ENCODE assay signal across 25 mouse cellular contexts in the genomic region with DNA sequence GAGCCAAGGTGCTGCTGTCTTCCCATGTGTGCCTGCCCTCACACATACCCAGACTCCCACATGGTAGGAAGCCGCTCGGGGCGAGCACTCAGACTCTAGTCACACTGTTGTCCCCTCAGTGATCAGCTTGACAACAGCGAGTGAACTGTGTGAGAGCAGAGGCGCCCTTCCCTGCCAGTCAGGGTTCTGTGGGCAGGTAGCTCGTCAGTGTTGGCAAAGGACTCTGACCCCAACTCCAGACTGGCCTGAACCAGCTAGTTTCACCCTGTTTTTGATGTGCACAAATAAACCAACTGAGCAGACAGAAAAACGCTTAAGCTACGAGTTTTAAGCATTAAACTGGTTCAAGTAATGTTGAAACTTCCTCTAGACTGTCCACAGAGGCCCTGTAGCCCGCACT. TPM values are rescaled to one million over a fixed set of nuclear protein-coding genes. Genes with fewer than 3 reads are reported as not detected.
A peak's percentile ranks its signal among the peaks of the same experiment; 100 is the strongest.
DNase-seq lines count a peak whose midpoint lies in the region; ATAC-seq and TF ChIP-seq lines count a peak whose summit lies in the region.
"Had no signal": no experiment of that assay in that cellular context is flagged by ENCODE, and none has a peak within 500 bp of the region (broad histone marks: within the 10 kb centered on the region; RNA-seq: fewer than 3 reads in every experiment).

No protein-coding gene starts in this region.

- 88% methylated on average over 9 of the region's 9 CpGs for WGBS in heart, embryonic 11.5 days (ENCODE audit: insufficient replicate concordance)
- WGBS in liver, embryonic 13.5 days (ENCODE audit: insufficient replicate concordance), result 78% methylated on average over 9 of the region's 9 CpGs
- WGBS in liver, embryonic 12.5 days (ENCODE audit: insufficient replicate concordance), result 75% methylated on average over 9 of the region's 9 CpGs
- WGBS in kidney, postnatal 0 days, result 76% methylated on average over 9 of the region's 9 CpGs
- WGBS in hindbrain, embryonic 11.5 days, result 87% methylated on average over 9 of the region's 9 CpGs

- no peak for TF ChIP-seq CTCF in kidney, postnatal 0 days (IDR thresholded peaks at IDR 0.05; ENCODE audit: low read depth)

- no peak for ATAC-seq in heart, embryonic 11.5 days (replicated peaks; ENCODE audit: insufficient number of reproducible peaks, low FRiP score, low TSS enrichment)
- ATAC-seq in liver, embryonic 13.5 days (ENCODE audit: low read depth), result no peak
- ATAC-seq in liver, embryonic 12.5 days, result no peak
- ATAC-seq in kidney, postnatal 0 days (replicated peaks; ENCODE audit: low FRiP score, low read depth), result peak; percentile 91
- ATAC-seq in hindbrain, embryonic 11.5 days (ENCODE audit: low FRiP score), result no peak
- ATAC-seq: activated CD4-positive, CD25-positive, alpha-beta regulatory T cell, adult 4 months; forebrain, postnatal 0 days had no signal

- no peak overlapping the region for H3K27ac ChIP-seq in heart, embryonic 11.5 days (ENCODE audit: low read depth, low read length)
- peak overlapping the region; percentile 44 for H3K27ac ChIP-seq in liver, embryonic 13.5 days
- H3K27ac ChIP-seq in liver, embryonic 12.5 days, result no peak overlapping the region
- H3K27ac ChIP-seq in kidney, postnatal 0 days, result peak overlapping the region; percentile 75
- no peak overlapping the region for H3K27ac ChIP-seq in hindbrain, embryonic 11.5 days (ENCODE audit: low read depth, low read length)
- H3K27ac ChIP-seq: embryonic facial prominence, embryonic 10.5 days; embryonic facial prominence, embryonic 15.5 days; forebrain, embryonic 12.5 days; heart, embryonic 15.5 days; hindbrain, embryonic 14.5 days; limb, embryonic 10.5 days; limb, embryonic 15.5 days; midbrain, embryonic 10.5 days had no signal

- H3K27me3 ChIP-seq in heart, embryonic 11.5 days (ENCODE audit: control insufficient read depth, insufficient read depth, low read length), result no peaks in the 10 kb centered on the region
- H3K27me3 ChIP-seq in liver, embryonic 13.5 days, result no peaks in the 10 kb centered on the region
- H3K27me3 ChIP-seq in liver, embryonic 12.5 days (replicated peaks), result no peaks in the 10 kb centered on the region
- no peaks in the 10 kb centered on the region for H3K27me3 ChIP-seq in kidney, postnatal 0 days (ENCODE audit: insufficient read depth, low read length)
- H3K27me3 ChIP-seq in hindbrain, embryonic 11.5 days (ENCODE audit: control insufficient read depth, insufficient read depth, low read length), result no peaks in the 10 kb centered on the region
- H3K27me3 ChIP-seq: CH12.LX; embryonic facial prominence, embryonic 15.5 days; forebrain, embryonic 12.5 days; heart, embryonic 15.5 days had no signal

- no peaks in the 10 kb centered on the region for H3K9me3 ChIP-seq in heart, embryonic 11.5 days (replicated peaks; ENCODE audit: control insufficient read depth, low read length)
- no peaks in the 10 kb centered on the region for H3K9me3 ChIP-seq in liver, embryonic 13.5 days (replicated peaks)
- no peaks in the 10 kb centered on the region for H3K9me3 ChIP-seq in liver, embryonic 12.5 days (replicated peaks)
- H3K9me3 ChIP-seq in kidney, postnatal 0 days (replicated peaks; ENCODE audit: low read length), result no peaks in the 10 kb centered on the region
- H3K9me3 ChIP-seq in hindbrain, embryonic 11.5 days (ENCODE audit: control insufficient read depth, low read length), result no peaks in the 10 kb centered on the region
- H3K9me3 ChIP-seq: embryonic facial prominence, embryonic 10.5 days; embryonic facial prominence, embryonic 15.5 days; forebrain, embryonic 12.5 days; heart, embryonic 15.5 days; limb, embryonic 10.5 days; limb, embryonic 15.5 days; midbrain, embryonic 10.5 days had no signal

- 0 out of 2 replicates have a peak, but pooled peaks cover 2% of the 10 kb centered on the region for H3K36me3 ChIP-seq in heart, embryonic 11.5 days (ENCODE audit: control insufficient read depth, insufficient read depth, low read length)
- peaks cover 16% of the 10 kb centered on the region for H3K36me3 ChIP-seq in liver, embryonic 13.5 days
- H3K36me3 ChIP-seq in liver, embryonic 12.5 days, result peaks cover 23% of the 10 kb centered on the region
- H3K36me3 ChIP-seq in kidney, postnatal 0 days (ENCODE audit: insufficient read depth, low read length), result peaks cover 9% of the 10 kb centered on the region; the same call in 1 of the 2 replicates
- no peaks in the 10 kb centered on the region for H3K36me3 ChIP-seq in hindbrain, embryonic 11.5 days (ENCODE audit: control insufficient read depth, insufficient read depth, low read length)

- H3K4me1 ChIP-seq in heart, embryonic 11.5 days (ENCODE audit: control insufficient read depth, insufficient read depth, low read length), result no peaks in the 10 kb centered on the region; the same call in 1 of the 2 replicates
- H3K4me1 ChIP-seq in liver, embryonic 13.5 days (replicated peaks), result peaks cover 40% of the 10 kb centered on the region
- peaks cover 34% of the 10 kb centered on the region for H3K4me1 ChIP-seq in liver, embryonic 12.5 days
- no peaks in the 10 kb centered on the region for H3K4me1 ChIP-seq in kidney, postnatal 0 days (replicated peaks; ENCODE audit: insufficient read depth, low read length)
- H3K4me1 ChIP-seq in hindbrain, embryonic 11.5 days (replicated peaks; ENCODE audit: control insufficient read depth, insufficient read depth, low read length), result no peaks in the 10 kb centered on the region
- H3K4me1 ChIP-seq: embryonic facial prominence, embryonic 15.5 days; forebrain, embryonic 12.5 days; midbrain, embryonic 10.5 days had no signal

- H3K4me2 ChIP-seq in heart, embryonic 11.5 days, result no peak overlapping the region
- H3K4me2 ChIP-seq in liver, embryonic 13.5 days, result no peak overlapping the region
- H3K4me2 ChIP-seq in liver, embryonic 12.5 days, result no peak overlapping the region
- no peak overlapping the region for H3K4me2 ChIP-seq in kidney, postnatal 0 days (ENCODE audit: low read length)
- no peak overlapping the region for H3K4me2 ChIP-seq in hindbrain, embryonic 11.5 days (replicated peaks; ENCODE audit: low read depth, low read length)
- H3K4me2 ChIP-seq: embryonic facial prominence, embryonic 15.5 days; forebrain, embryonic 12.5 days; heart, embryonic 15.5 days; hindbrain, embryonic 14.5 days; limb, embryonic 15.5 days; lung, embryonic 14.5 days had no signal

- no peak overlapping the region for H3K4me3 ChIP-seq in heart, embryonic 11.5 days (ENCODE audit: low read depth, low read length)
- no peak overlapping the region for H3K4me3 ChIP-seq in liver, embryonic 13.5 days (replicated peaks)
- no peak overlapping the region for H3K4me3 ChIP-seq in liver, embryonic 12.5 days
- H3K4me3 ChIP-seq in kidney, postnatal 0 days (replicated peaks; ENCODE audit: low read depth, low read length), result no peak overlapping the region
- no peak overlapping the region for H3K4me3 ChIP-seq in hindbrain, embryonic 11.5 days (ENCODE audit: low read depth, low read length)
- H3K4me3 ChIP-seq: embryonic facial prominence, embryonic 10.5 days; embryonic facial prominence, embryonic 15.5 days; forebrain, embryonic 12.5 days; heart, embryonic 15.5 days; limb, embryonic 10.5 days; limb, embryonic 15.5 days; midbrain, embryonic 10.5 days had no signal

- no peak overlapping the region for H3K9ac ChIP-seq in heart, embryonic 11.5 days (ENCODE audit: low read depth, low read length)
- H3K9ac ChIP-seq in liver, embryonic 13.5 days, result no peak overlapping the region
- H3K9ac ChIP-seq in liver, embryonic 12.5 days, result no peak overlapping the region
- no peak overlapping the region for H3K9ac ChIP-seq in kidney, postnatal 0 days (ENCODE audit: low read depth, low read length)
- no peak overlapping the region for H3K9ac ChIP-seq in hindbrain, embryonic 11.5 days (ENCODE audit: low read depth, low read length)
- H3K9ac ChIP-seq: embryonic facial prominence, embryonic 15.5 days; forebrain, embryonic 12.5 days; forebrain, postnatal 0 days; heart, embryonic 15.5 days; hindbrain, embryonic 14.5 days; limb, embryonic 15.5 days; lung, embryonic 14.5 days had no signal

- peak; percentile 85 for DNase-seq in heart, adult 11 months
- no peak for DNase-seq in liver, embryonic 13.5 days
- no peak for DNase-seq in kidney, postnatal 0 days (ENCODE audit: low spot score)
- DNase-seq in kidney, postnatal 4 days, result peak; percentile 23 to 55
- no peak for DNase-seq in hindbrain, embryonic 11.5 days (ENCODE audit: low spot score)
- no peak for DNase-seq in cerebellum, postnatal 10 days
- DNase-seq: adrenal gland, adult 2 months; cerebellum, adult 2 months; cerebellum, postnatal 25 days; forebrain, postnatal 0 days; heart, postnatal 36 days; layer of hippocampus, adult 9-11 months; lung, embryonic 14.5 days had no signal

RNA-seq across cellular contexts. Expression of a gene that starts 10.2 kb away (rescaled TPM):
- 8.9 and 9.1 TPM in 2 replicates for polyA plus RNA-seq in heart, embryonic 11.5 days (2014; fragmentation: Nextera tagmentation; extraction: Ambion mirVana)
- polyA plus RNA-seq in liver, embryonic 13.5 days (2015; fragmentation: Nextera tagmentation; extraction: Ambion mirVana), result 12.3 and 13.8 TPM in 2 replicates
- 20.2 and 20.9 TPM in 2 replicates for polyA plus RNA-seq in liver, embryonic 12.5 days (2016; fragmentation: Nextera tagmentation; extraction: Ambion mirVana)
- polyA plus RNA-seq in kidney, postnatal 0 days (2015; fragmentation: Nextera tagmentation; extraction: Ambion mirVana), result 4.0 and 4.3 TPM in 2 replicates
- 10.1 and 11.9 TPM in 2 replicates for polyA plus RNA-seq in hindbrain, embryonic 11.5 days (2014; fragmentation: Nextera tagmentation; extraction: Ambion mirVana)

RNA-seq across cellular contexts. Expression of a gene that starts 35.7 kb away (rescaled TPM):
- 2.6 and 4.3 TPM in 2 replicates for polyA plus RNA-seq in heart, embryonic 11.5 days (2014; fragmentation: Nextera tagmentation; extraction: Ambion mirVana)
- 2.5 and 2.6 TPM in 2 replicates for polyA plus RNA-seq in liver, embryonic 13.5 days (2015; fragmentation: Nextera tagmentation; extraction: Ambion mirVana)
- polyA plus RNA-seq in liver, embryonic 12.5 days (2016; fragmentation: Nextera tagmentation; extraction: Ambion mirVana), result 3.6 and 4.1 TPM in 2 replicates
- polyA plus RNA-seq in kidney, postnatal 0 days (2015; fragmentation: Nextera tagmentation; extraction: Ambion mirVana), result 6.3 and 6.5 TPM in 2 replicates
- 7.3 and 7.7 TPM in 2 replicates for polyA plus RNA-seq in hindbrain, embryonic 11.5 days (2014; fragmentation: Nextera tagmentation; extraction: Ambion mirVana)

Comparison
In these comparisons a context has a peak if more than half of its experiments do, and no peak if none do; other contexts are left out.
1. DNase-seq: peak in heart, adult 11 months (single experiment) and kidney, postnatal 4 days (2 of 2); none in liver, embryonic 13.5 days (single experiment), kidney, postnatal 0 days (single experiment), hindbrain, embryonic 11.5 days (single experiment) and cerebellum, postnatal 10 days (0 of 2).
2. H3K27ac ChIP-seq: peak in liver, embryonic 13.5 days (single experiment) and kidney, postnatal 0 days (single experiment); none in heart, embryonic 11.5 days (single experiment), liver, embryonic 12.5 days (single experiment) and hindbrain, embryonic 11.5 days (single experiment).